Mouse (Mus musculus) megakaryocyte, embryonic 14.5 days (primary cell): ENCODE data around the gene Ak5.

Experiments
- FLI1 ChIP-seq: IDR thresholded peaks from 2 replicates; pipeline ENCODE4 v1.6.1; 2012; ENCODE audit warnings: low read length, inconsistent platforms, mixed read lengths
- GATA1 ChIP-seq: IDR thresholded peaks from 3 replicates; pipeline ENCODE4 v1.6.1; 2012; ENCODE audit warnings: mixed read lengths, low read length, inconsistent platforms, borderline replicate concordance

DNA sequence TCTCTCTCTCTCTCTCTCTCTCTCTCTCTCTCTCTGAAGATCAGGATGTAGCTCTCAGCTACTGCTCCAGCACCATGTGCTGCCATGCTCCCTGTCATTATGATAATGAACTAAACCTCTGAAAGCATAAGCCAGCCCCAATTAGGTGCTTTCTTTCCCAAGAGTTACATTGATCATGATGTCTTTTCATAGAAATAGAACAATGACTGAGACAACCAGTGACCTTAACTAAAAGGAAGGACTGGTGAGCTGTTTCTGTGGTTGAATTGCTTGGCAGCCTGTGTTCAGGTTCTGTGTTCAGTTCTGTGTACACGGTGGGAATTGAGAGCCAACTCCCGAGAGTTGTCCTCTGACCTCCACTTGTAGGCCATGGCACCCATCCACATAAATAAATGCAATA is 38.7 kb upstream of the Ak5 start:
- TF ChIP-seq GATA1 (no peak), FLI1 (no peak)
